Mouse (Mus musculus) bone marrow macrophage, adult 2 months (primary cell): ENCODE measurements around the gene Olfr1012. TPM values are rescaled to one million over a fixed set of nuclear protein-coding genes. Genes with fewer than 3 reads are reported as not detected.

Experiments used
- H3K27ac ChIP-seq: 2 replicates; pipeline ENCODE4 v1.5.1; 2012; ENCODE audit warnings: low read depth, low read length; ENCODE audit not compliant: insufficient read depth
- H3K4me1 ChIP-seq: 2 replicates; pipeline ENCODE4 v1.6.1; 2012; ENCODE audit warnings: low read length; ENCODE audit not compliant: control insufficient read depth, insufficient read depth
- H3K4me3 ChIP-seq: 2 replicates; pipeline ENCODE4 v1.5.1; 2012; ENCODE audit warnings: mild to moderate bottlenecking, low read length, moderate library complexity; ENCODE audit not compliant: insufficient read depth
- CTCF ChIP-seq: IDR thresholded peaks from 2 replicates; pipeline ENCODE4 v1.5.1; 2012; ENCODE audit warnings: low read depth, mild to moderate bottlenecking, low read length, moderate library complexity
- POLR2A ChIP-seq: IDR thresholded peaks from 2 replicates; pipeline ENCODE4 v1.6.1; 2012; ENCODE audit warnings: mild to moderate bottlenecking, low read depth, low read length, borderline replicate concordance
- polyA plus RNA-seq: library from polyadenylated mRNA; stranded (reverse); fragments of >200 nt; gene quantifications from 2 replicates; pipeline ENCODE4 v1.2.4, GENCODE M21; 2012; ENCODE audit not compliant: missing spikeins, insufficient read depth, insufficient read length

Olfr1012 gene
- polyA plus RNA-seq: not detected in 2 replicates

DNA sequence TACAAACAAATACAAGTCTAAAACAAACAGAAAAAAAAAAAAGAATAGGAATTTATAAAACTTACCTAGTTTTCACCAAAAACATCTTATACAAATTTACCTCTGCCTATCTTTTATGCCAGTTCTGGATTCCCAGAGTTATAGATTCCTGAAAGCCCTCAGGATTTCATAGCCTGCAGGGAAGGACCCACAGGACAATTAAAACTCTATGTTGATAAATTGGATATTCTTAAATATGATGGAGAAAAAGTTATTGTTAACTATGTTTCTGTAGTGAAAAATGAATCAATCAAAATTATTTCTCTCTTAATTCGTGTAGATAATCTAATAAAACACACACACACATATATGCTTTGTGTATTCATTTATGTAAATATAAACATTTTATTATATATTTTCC is at the start of gene Olfr1012:
Olfr1012 (minus strand) TSS at position 101 of the 400 bp plus-strand sequence.
- TF ChIP-seq POLR2A (no peak), CTCF (no peak)

DNA sequence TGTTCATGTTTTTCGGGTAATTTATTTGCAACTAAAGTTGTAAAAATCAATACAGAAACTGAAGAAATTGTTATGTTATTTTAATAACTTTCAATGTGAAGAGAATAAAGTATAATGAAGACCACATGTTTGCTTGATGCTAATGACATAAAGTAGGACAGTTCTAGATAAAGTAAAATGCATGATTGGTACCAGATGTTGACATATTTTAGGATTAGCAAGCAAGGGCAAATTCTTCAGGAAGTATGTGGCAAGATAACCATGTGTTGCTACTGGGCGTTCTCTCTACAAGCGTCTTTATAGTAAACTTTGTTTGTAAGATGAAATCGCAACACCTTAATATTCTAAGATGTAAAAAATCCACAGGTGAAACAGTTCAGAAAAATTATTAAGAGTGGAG is 41.9 kb upstream of the Olfr1012 start:
- no peak for TF ChIP-seq CTCF
- TF ChIP-seq POLR2A: no peak
- Histone ChIP-seq H3K4me3 (no peak overlapping the region), H3K27ac (no peak overlapping the region)

More for the DNA sequence above, at the start of gene Olfr1012:
- Histone ChIP-seq H3K27ac (no peak within 1 kb of the TSS), H3K4me3 (no peak within 1 kb of the TSS), H3K4me1 (no peaks in the 10 kb centered on the region)

DNA sequence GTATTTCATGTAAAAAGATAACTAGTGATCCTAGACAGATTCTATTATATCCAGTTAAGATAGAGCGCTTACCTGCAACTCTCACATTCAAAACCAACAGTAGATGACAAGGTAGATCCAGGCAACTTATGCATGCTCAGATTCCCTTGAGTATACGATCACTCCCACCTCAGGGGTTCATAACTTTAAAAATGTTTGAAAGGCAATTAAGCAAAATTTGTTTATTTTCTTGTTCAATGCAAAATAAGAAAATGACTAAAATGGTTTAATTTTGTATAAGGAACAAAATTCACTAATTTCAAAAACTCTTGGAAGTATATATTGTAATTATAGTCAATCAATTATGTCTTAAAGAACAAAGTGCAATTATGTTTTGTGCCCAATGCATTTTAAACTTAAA is 39.9 kb upstream of the Olfr1012 start, which contains the start of gene Olfr1016:
Olfr1016 (minus strand) TSS at position 101 of the 400 bp plus-strand sequence.
- no peak within 1 kb of the TSS for H3K4me3 ChIP-seq
- H3K4me1 ChIP-seq: no peaks in the 10 kb centered on the region
- no peak within 1 kb of the TSS for H3K27ac ChIP-seq
- no peak for TF ChIP-seq POLR2A
- no peak for TF ChIP-seq CTCF

More for the DNA sequence above, 41.9 kb upstream of the Olfr1012 start:
- no peaks in the 10 kb centered on the region for H3K4me1 ChIP-seq

DNA sequence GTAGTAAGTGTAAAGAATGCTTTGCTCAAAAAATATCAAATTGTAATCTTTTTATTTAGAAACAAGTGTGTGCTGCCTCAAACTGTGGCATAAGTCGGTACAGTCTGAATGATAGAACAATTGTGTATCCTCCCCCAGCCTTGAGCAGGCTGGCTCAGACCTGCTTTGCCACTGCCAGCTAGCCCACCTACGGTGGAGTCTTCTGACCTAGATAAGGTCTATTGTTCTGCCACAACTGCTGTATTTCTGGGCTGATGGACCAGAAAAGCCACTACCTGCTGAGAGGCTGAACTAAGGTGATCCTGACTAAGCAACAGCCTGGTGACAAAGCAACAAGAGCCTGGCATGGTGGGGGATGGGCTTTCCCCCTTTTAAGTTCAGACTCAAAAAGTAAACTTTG is 29.8 kb upstream of the Olfr1012 start:
- Histone ChIP-seq H3K4me3 (no peak overlapping the region), H3K27ac (no peak overlapping the region), H3K4me1 (no peaks in the 10 kb centered on the region)
- TF ChIP-seq POLR2A (no peak), CTCF (no peak)

DNA sequence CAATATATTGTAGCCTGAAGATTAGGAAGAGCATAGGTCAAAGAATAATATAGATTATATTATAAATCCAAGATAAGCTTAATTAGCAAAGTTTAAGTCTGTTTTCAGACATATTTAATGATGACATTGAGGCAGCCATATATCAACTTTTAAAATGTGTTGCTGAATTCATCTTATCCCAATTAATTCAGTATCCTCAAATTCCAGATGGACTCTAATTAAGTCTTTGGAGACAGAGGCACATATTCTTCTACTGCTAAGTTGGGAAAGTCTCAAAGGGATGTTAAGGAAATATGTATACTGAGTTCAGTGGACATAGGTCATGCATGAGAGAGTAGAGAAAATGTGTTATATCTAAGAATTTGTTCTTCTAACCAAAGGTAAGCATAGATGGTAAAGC is 19.2 kb upstream of the Olfr1012 start, which contains the start of gene Olfr1015:
Olfr1015 (plus strand) TSS at position 301 of the 400 bp plus-strand sequence.
- Histone ChIP-seq H3K4me3 (no peak within 1 kb of the TSS), H3K27ac (no peak within 1 kb of the TSS), H3K4me1 (no peaks in the 10 kb centered on the region)
- no peak for TF ChIP-seq POLR2A
- TF ChIP-seq CTCF: no peak

DNA sequence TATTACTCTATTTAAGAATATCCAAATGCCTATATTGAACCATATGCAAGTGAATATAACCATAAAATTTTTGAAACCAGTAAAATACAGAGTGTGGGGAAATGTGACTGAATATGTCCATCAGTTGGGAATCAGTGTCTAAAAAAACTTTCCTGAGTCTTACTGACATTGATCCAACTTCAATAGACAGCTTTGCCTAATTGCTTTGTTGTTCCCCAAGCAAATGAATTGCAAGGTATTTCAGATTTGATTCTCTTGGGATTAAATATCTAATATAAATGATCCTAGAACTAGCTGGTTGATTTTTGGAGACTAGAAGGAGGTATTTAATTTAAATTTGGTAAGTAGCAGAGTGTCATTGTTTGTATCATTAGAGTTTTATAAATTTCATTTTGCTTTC is 9.8 kb upstream of the Olfr1012 start, which contains the start of gene Olfr1014:
Olfr1014 (plus strand) TSS at position 301 of the 400 bp plus-strand sequence.
- Histone ChIP-seq H3K4me3 (no peak within 1 kb of the TSS), H3K4me1 (no peaks in the 10 kb centered on the region), H3K27ac (no peak within 1 kb of the TSS)
- TF ChIP-seq POLR2A: no peak
- no peak for TF ChIP-seq CTCF

DNA sequence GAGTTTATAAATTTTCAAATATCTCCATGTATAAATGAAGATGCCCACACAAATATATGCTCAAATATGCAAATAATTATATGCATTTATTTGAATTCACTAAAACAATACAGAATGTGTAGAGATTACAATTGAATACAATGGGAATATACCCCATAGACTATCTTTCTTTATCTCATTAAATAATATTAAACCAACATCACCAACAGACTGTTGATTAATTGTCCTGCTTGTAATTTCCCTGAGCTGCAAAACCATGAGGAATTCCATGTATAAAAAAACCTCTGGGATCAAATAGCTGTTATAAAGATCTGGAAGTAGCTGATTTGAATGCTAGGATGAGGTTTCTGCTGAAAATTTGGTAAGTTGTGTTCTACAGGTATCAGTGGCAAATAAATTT is 4.2 kb upstream of the Olfr1012 start, which contains the start of gene Olfr1013:
Olfr1013 (plus strand) TSS at position 301 of the 400 bp plus-strand sequence.
- TF ChIP-seq CTCF: no peak
- no peak for TF ChIP-seq POLR2A
- Histone ChIP-seq H3K4me3 (no peak within 1 kb of the TSS), H3K4me1 (no peaks in the 10 kb centered on the region), H3K27ac (no peak within 1 kb of the TSS)

DNA sequence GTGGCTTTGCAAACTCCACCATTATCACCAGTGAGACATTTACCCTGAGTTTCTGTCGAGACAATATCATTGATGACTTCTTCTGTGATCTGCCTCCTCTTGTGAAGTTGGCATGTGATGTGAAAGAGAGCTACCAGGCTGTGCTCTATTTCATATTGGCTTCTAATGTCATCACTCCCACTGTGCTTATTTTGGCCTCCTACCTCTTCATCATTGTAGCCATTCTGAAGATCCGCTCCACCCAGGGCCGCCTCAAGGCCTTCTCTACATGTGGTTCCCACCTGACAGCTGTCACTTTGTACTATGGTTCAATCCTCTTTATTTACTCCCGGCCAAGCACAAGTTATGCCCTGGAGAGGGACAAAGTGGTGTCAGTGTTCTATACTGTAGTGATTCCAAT is 8.7 kb downstream of the Olfr1012 start:
- no peaks in the 10 kb centered on the region for H3K4me1 ChIP-seq
- H3K4me3 ChIP-seq: no peak overlapping the region
- no peak overlapping the region for H3K27ac ChIP-seq
- TF ChIP-seq POLR2A (no peak), CTCF (no peak)

DNA sequence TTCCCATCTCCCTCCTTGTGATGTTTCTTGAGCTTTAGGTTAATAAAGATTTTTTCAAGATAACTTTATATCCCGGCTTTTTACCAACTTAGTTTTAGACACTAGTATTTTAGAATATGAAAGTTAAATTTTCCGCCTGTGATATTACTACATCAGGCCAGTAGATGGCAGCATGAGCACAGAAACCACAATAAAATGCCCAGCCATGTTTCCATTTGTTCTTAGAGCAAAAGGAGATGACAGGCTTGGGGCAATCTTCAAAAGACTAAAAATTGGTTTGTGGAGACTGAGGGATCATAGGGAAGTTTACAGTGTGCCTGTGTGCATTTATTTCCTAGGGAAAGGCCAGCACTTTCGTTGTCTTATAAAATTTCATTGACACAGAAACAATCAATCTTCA is 36.8 kb downstream of the Olfr1012 start:
- Histone ChIP-seq H3K27ac (no peak overlapping the region), H3K4me1 (no peaks in the 10 kb centered on the region), H3K4me3 (no peak overlapping the region)
- TF ChIP-seq CTCF: no peak
- no peak for TF ChIP-seq POLR2A

DNA sequence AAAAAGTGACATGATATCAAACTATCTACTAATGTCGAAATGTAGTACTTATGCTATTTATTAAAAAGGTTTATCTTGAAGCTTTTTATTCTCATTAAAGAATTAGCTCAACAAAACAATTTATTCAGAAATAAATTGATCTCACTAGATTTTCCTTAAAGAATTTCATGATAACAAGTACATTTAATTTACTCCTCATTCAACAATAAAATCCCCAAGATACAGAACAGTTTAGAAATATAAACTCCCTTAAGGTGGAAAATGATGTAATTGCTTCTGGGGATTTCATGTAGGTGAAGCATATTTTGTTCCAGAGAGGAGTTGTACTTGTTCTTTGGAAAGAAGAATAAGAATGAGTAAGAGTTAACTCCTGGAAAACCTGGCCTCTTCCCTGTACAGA is 47.4 kb downstream of the Olfr1012 start, which contains the start of gene Olfr1009:
Olfr1009 (plus strand) TSS at position 301 of the 400 bp plus-strand sequence.
- no peak for TF ChIP-seq POLR2A
- TF ChIP-seq CTCF: no peak
- Histone ChIP-seq H3K4me3 (no peak within 1 kb of the TSS), H3K4me1 (no peaks in the 10 kb centered on the region), H3K27ac (no peak within 1 kb of the TSS)
